Mouse (Mus musculus): Measurements from ENCODE around the gene Ntrk2. TPM values are rescaled to one million over a fixed set of nuclear protein-coding genes. Genes with fewer than 3 reads are reported as not detected.

The Ntrk2 gene
- total RNA-seq, 2 experiments from 2014 or later, result 313 to 329 TPM

DNA sequence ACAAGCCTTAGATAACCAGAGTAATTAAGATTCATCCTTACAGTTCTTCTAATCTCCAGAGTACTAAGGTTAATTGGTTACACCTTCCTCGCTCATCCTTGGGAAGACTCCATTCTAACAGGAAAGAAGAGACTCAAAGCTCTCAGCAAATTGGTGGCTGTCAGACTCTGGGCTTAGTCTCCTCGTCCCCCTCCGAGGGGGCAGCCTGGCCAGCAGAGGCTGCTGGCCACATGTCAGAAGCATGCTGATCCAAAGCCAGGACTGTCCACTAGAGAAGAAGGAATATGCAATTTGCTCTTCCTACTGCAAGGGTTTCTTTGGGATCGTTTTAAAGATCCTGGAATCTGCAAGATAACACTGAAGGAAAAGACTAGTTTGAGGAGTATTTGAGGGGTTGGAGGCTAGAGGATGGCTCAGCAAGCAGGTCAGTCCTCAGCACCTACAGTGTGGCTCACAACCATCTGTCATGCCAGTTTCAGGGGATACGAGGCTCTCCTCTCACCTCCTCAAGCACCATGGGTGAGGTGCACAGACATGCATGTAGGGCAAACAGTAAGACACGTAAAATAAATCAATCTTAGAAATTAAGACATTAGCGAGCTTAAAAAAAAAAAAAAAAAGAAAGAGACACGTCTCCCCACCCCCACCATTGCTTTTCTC lies 60.5 kb downstream of the Ntrk2 start:
- TF ChIP-seq CTCF (conservative IDR thresholded peaks at IDR 0.05), result no peak
- H3K27ac ChIP-seq, result peak overlapping the region; percentile 65; the same call in 1 of the 2 replicates
- no peak overlapping the region for H3K4me3 ChIP-seq
- no peak for DNase-seq (ENCODE audit: low spot score in 2 of 2)

DNA sequence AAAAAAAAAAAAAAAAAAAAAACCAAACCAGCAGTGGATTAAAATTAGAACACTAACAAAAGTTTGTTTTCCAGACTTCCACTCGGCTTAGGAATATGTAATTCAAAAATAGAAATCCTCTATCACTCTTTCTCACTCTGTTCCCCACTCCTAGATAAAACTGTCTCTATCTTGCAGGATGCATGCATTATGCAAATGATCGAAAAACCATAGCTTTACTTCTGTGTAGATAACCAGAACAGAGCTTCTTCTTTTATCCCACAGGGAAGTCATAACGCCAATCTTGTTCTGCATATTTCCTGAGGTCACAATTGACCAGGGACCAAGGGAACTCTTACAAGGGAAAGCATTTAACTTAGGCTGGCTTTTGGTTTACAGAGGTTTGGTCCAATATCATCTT lies 76.1 kb downstream of the Ntrk2 start:
- no peak for DNase-seq (ENCODE audit: low spot score in 2 of 2)
- no peak overlapping the region for H3K27ac ChIP-seq
- TF ChIP-seq CTCF (conservative IDR thresholded peaks at IDR 0.05), result no peak
- H3K4me3 ChIP-seq, result no peak overlapping the region

DNA sequence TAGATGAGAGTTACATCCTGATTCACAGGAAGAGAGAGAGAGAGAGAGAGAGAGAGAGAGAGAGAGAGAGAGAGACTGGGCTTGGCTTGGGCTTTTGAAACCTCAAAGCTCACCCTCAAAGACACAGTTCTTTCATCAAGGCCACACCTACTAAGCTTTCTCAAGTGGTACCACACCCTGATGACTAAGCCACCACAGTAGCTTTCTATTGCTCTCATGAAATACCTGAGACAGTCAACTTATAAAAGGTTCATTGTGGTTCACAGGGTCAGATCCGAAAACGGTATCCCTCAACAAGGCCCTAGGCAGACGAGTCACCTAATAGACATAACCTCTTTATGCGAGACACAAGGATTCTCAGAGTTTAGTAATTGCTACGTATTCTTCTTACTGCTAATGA lies 76.5 kb downstream of the Ntrk2 start:
- H3K4me3 ChIP-seq, result no peak overlapping the region
- no peak for TF ChIP-seq CTCF (conservative IDR thresholded peaks at IDR 0.05)

DNA sequence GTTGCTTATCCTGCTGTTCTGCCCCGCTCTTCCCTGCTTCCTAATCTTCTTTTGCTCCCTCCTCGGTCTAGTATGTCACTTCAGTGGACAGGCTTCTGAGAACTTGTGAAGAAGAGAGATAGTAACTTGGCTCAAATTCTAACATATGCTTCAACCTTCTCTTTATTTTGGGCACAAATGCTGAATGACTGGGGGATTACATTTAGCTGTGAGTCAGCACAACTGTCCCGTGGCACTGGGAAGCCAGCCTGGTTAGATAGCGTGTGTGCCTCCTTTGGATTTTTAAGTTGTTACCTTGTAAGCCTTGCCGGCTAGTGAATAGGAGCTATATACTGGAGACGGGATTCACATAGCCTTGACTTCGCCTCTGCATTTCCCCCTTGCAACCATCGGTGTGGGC lies 79.7 kb downstream of the Ntrk2 start:
- DNase-seq (ENCODE audit: low spot score in 2 of 2), result peak in 1 of 2 experiments; percentile 15
- peak overlapping the region; percentile 23; the same call in 1 of the 2 replicates for H3K27ac ChIP-seq
- TF ChIP-seq CTCF (conservative IDR thresholded peaks at IDR 0.05), result no peak
- H3K4me3 ChIP-seq, result no peak overlapping the region

More for the DNA sequence above, 76.5 kb downstream of the Ntrk2 start:
- H3K27ac ChIP-seq, result no peak overlapping the region
- no peak for DNase-seq (ENCODE audit: low spot score in 2 of 2)

DNA sequence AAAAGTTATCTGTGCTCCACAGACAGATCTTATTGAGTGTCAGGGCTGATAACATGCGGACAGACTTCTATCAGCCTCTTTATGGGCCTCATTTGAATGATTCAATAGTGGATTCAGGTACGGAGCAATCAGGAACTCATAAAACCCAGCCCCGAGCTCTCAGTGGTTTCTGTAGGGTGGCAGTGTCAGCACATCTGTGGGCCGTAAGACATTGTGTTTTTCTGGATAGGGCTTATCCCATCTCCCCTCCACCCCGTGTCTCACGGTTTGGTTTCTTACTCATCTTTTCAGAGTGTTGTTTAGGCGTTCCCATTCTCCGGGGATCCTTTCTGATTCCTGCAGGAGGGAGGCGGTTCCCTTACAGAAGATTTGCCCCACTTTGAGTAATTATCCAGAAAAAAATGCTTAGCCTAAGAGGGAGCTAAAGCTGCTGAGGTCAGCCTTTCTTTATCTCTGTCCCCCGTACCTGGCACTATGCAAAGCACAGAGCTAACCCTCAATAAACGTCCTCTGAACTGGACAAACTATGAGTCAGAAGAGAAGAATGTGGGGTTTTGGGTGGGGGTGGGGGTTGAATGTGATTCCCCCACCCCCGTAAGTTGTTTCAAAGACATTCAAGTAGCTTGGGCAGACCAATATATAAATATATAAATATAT lies 90.0 kb downstream of the Ntrk2 start:
- Histone ChIP-seq H3K4me3 (no peak overlapping the region), H3K27ac (no peak overlapping the region)
- DNase-seq (ENCODE audit: low spot score in 2 of 2), result no peak
- TF ChIP-seq CTCF (conservative IDR thresholded peaks at IDR 0.05), result no peak

DNA sequence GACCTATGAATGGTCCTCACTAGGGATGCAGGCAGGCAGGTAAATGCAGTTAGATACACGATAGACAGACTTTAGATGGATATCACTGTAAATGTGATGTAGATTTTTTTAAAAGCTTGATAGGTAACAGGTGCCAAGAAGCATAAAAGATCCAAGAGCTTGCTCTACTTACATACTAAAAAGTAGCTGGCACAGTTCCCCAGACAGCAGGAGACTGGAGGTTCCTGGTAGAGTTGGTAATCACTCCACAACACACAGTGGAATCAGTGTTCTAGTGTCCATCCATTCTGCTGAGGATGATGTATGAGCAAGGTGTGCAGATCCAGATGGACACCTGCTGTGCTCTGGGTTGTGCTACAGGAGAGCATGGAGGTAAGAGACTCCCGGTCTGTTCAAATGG lies 93.0 kb downstream of the Ntrk2 start:
- no peak for TF ChIP-seq CTCF (conservative IDR thresholded peaks at IDR 0.05)
- H3K4me3 ChIP-seq, result no peak overlapping the region
- DNase-seq (ENCODE audit: low spot score in 2 of 2), result no peak
- no peak overlapping the region for H3K27ac ChIP-seq

DNA sequence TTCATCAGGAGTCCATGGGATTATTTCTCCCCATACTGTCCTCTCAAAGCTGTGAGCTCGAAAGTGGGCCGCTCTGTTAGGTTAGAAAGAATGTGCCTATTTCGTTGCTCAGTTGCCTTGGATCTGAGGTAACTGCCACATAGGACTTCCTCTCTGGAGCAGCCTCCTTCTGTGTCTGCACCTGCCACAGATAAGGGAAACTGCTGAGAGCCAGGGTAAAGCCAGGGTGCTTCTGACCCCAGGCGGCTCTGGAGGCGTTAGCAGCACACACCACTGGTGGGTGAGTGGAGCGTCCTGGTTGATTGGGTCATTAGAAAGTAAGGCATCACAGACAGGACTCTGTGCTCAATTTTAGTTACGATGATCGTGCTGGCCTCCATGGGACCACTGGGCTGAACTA lies 95.9 kb downstream of the Ntrk2 start:
- H3K4me3 ChIP-seq, result no peak overlapping the region
- no peak overlapping the region for H3K27ac ChIP-seq
- no peak for TF ChIP-seq CTCF (conservative IDR thresholded peaks at IDR 0.05)
- no peak for DNase-seq (ENCODE audit: low spot score in 2 of 2)

DNA sequence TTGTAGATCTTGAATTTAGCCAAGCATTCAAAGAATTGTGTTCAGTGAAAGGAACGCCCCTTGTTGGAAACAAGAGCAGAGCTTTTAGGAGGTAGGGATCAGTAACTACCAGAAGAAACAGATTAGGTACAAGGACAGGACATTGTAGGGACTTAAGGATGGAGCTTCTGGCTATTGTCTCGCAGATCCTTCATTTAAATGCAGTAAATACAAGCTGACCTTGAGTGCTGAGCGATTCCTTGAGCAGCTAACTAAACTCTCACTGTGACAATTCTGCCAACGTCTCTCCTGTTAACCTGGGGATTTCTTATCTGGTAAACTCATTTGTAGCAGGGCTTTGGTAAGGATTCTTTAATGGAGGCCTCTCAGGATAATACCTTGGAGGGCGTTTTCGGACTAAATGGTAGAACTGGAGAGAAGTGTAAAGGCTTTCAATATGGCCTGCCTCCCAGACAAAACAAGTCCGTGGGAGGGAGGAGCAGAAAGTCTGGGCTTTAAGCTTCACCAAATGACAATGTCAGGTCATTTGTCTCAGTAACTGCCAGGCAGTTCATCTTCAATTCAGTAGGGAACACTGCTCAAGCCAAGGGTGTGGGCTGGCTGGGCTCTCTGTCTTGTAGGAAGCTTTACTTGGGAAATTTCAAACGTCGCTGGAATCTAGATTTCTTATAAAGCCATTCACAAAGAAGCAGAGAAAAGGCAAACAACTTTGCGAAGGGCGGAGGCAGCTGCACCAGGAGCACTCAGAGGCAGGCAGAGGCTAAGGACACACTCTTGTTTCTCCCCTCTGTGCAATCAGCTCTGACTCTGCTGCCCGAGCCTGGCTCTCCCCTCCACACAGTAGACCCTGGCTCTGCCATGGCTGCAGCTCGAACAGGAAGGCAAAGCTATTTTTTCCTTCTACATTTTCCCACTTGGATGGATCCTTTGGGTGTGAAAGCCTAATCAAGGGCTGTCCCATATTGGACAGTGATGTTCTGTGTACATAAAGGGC lies 98.7 kb downstream of the Ntrk2 start:
- DNase-seq (ENCODE audit: low spot score in 2 of 2), result no peak
- no peak for TF ChIP-seq CTCF (conservative IDR thresholded peaks at IDR 0.05)
- Histone ChIP-seq H3K4me3 (no peak overlapping the region), H3K27ac (peak overlapping the region; percentile 21)

DNA sequence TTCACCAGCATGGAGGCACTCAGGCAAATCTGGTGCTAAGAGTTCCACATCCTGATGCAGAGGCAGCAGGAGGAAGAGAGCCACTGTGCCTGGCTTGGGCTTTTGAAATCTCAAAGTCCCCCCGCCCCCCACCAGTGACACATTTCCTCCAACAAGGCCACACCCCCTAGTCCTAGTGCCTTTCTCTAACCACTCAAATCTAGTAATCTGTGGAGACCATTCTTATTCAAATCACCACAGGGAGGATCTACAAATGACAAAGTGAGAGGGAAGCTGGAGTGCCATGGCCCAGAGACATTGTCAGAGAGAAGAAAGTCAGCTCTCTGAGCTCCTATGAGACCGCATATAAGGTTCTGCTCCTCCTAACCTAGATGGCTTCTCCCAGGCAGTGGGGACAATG lies 105.6 kb downstream of the Ntrk2 start:
- no peak overlapping the region for H3K27ac ChIP-seq
- no peak overlapping the region for H3K4me3 ChIP-seq
- TF ChIP-seq CTCF (conservative IDR thresholded peaks at IDR 0.05), result no peak
- no peak for DNase-seq (ENCODE audit: low spot score in 2 of 2)

DNA sequence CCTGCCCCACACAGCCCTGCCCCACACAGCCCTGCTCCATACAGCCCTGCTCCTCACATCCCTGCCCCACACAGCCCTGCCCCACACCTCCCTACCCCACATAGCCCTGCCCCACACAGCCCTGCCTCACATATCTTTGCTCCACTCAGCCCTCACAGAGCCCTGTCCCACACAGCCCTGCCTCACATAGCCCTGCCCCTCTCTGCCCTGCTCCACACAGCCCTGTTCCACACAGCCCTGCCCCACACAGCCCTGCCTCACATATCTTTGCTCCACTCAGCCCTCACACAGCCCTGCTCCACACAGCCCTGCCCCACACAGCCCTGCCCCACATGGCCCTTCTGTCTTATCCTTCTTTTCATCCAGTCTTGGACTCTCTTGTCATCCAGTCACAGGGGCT lies 106.2 kb downstream of the Ntrk2 start:
- no peak for TF ChIP-seq CTCF (conservative IDR thresholded peaks at IDR 0.05)
- H3K4me3 ChIP-seq, result no peak overlapping the region
- DNase-seq (ENCODE audit: low spot score in 2 of 2), result no peak
- H3K27ac ChIP-seq, result no peak overlapping the region

DNA sequence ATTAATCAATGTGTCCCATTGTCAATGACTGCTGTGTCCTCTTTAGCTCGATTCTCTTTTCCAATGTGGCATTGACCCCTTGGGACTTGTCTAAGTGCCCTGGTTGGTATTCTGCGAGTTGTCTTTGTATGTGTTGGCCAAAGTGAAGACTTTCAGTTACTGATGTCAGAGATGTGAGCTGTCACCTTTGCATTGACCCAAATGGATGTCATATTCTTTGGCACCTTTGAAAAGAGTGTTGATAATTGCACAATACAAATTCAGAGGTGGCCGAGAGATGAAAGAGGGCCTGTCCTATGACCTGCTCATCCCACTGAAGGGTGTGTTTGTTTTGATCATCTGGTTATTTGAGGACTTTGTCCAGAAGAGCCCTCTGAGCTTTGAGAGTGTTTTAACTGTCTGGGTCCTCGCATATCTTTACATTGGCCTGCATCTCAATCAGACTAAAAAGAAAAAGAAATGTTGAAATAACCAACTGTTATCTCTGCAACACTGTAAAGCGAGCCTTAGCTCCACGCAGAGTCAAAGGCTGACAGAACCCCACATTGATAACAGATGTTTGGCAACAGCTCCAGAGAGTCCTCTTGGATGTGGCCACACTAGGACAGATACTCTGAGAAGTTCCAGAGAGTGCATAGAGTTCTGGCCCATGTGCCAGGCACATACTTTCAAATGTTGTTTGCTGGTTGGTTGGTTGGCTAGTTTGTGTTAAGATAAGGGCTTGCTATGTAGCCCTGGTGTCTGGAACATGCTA lies 107.9 kb downstream of the Ntrk2 start:
- TF ChIP-seq CTCF (conservative IDR thresholded peaks at IDR 0.05), result no peak
- no peak overlapping the region for H3K27ac ChIP-seq
- H3K4me3 ChIP-seq, result no peak overlapping the region
- no peak for DNase-seq (ENCODE audit: low spot score in 2 of 2)

DNA sequence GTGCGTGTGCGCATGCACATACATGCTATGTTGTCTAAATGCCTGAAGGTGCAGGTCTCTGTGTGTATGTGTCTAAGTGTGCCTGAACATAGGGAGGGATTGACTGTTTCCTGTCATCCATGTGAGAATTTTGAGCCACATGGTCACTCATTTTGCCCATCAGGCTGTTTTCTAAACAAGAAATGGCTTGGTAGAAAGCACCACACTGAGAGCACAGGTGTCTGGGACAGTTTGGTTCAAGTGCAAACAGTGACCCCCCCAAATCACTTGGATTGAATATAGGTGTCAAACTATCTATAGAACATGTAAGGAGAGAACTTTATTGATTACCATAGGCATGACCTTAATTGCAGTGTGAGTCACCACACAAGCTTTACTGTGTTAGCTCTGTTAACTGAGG lies 110.0 kb downstream of the Ntrk2 start:
- H3K4me3 ChIP-seq, result no peak overlapping the region
- no peak for TF ChIP-seq CTCF (conservative IDR thresholded peaks at IDR 0.05)

More for the DNA sequence above, 110.0 kb downstream of the Ntrk2 start:
- DNase-seq (ENCODE audit: low spot score in 2 of 2), result no peak
- no peak overlapping the region for H3K27ac ChIP-seq

Data from layer of hippocampus, adult 2 months (tissue).